Comparison of ENCODE assay signal across 10 mouse cellular contexts in the genomic region with DNA sequence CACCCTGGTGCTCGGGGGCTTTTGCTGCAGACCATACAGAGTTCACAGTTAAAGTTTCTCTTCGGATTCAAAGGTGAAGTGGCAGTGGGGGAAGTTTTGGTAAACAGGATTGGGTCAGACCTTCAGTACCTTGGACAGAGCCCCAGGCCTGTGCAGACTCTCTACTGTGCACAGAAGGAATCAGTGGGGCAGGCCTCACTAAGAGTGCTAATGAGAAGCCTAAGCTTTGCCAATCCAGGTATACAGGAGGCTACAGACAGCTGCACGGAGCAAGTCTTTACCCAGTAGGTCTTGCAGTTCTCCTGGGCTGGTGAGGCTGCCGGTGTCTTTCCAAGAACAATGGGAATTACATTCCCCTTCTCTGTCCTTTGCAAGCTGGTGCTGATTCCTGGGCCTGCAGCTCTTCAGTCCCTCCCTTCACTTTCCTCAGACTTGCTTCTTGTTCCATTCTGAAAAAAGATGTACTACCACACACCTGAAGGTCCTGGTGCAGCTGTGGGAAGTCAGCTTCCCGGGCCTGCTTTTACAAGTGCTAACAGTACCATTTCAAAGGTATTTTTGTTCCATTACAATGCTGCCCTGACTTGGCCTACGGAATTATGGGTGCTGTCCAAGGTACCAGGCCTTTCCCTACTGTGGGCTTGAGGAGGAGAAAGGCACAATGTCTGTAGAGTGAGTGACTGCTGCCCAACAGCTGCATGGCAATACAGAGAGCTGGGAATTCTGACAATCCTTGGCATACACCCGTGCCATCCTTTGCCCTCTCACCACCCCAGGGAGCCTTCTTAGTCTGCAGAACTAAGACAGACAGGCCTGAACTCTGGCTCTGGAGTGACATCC.
A peak's percentile ranks its signal among the peaks of the same experiment; 100 is the strongest.
DNase-seq lines count a peak whose midpoint lies in the region; ATAC-seq and TF ChIP-seq lines count a peak whose summit lies in the region.
"Had no signal": no experiment of that assay in that cellular context is flagged by ENCODE, and none has a peak within 500 bp of the region (broad histone marks: within the 10 kb centered on the region; RNA-seq: fewer than 3 reads in every experiment).

No protein-coding gene starts in this region.

- H3ac ChIP-seq in myocyte (ENCODE audit: control insufficient read depth, insufficient read length), result no peak overlapping the region

- peak; percentile 62 for DNase-seq in forebrain, embryonic 11.5 days (ENCODE audit: low spot score)
- no peak for DNase-seq in forebrain, embryonic 10.5 days (ENCODE audit: extremely low spot score, low spot score)
- peak; percentile 25 for DNase-seq in midbrain, embryonic 10.5 days (ENCODE audit: low spot score)
- DNase-seq in embryo, embryonic 10.5 days (ENCODE audit: low spot score), result peak; percentile 68
- DNase-seq in gastrocnemius, postnatal 10 days, result no peak

- no peak overlapping the region for H3K9ac ChIP-seq in forebrain, embryonic 11.5 days (ENCODE audit: low read length)
- H3K9ac ChIP-seq in midbrain, embryonic 13.5 days (replicated peaks), result no peak overlapping the region
- no peak overlapping the region for H3K9ac ChIP-seq in forebrain, embryonic 13.5 days
- H3K9ac ChIP-seq: midbrain, embryonic 12.5 days had no signal

- no peak overlapping the region for H3K4me2 ChIP-seq in forebrain, embryonic 11.5 days (ENCODE audit: low read depth, low read length, severe bottlenecking)
- no peak overlapping the region for H3K4me2 ChIP-seq in midbrain, embryonic 13.5 days (replicated peaks)
- H3K4me2 ChIP-seq in myocyte (ENCODE audit: low read depth), result no peak overlapping the region
- H3K4me2 ChIP-seq in forebrain, embryonic 13.5 days, result no peak overlapping the region
- H3K4me2 ChIP-seq: midbrain, embryonic 12.5 days had no signal

- 51% methylated on average over 7 of the region's 7 CpGs for WGBS in forebrain, embryonic 11.5 days
- 50% methylated on average over 7 of the region's 7 CpGs for WGBS in forebrain, embryonic 10.5 days
- 49% methylated on average over 7 of the region's 7 CpGs for WGBS in midbrain, embryonic 10.5 days
- WGBS in midbrain, embryonic 13.5 days, result 58% methylated on average over 7 of the region's 7 CpGs
- 53% methylated on average over 7 of the region's 7 CpGs for WGBS in forebrain, embryonic 13.5 days

- TF ChIP-seq POLR2A in myocyte (IDR thresholded peaks at IDR 0.05; ENCODE audit: insufficient read length, low read depth), result no peak

- no peaks in the 10 kb centered on the region for H3K9me3 ChIP-seq in forebrain, embryonic 11.5 days (ENCODE audit: control insufficient read depth, low read length)
- H3K9me3 ChIP-seq in forebrain, embryonic 10.5 days, result no peaks in the 10 kb centered on the region
- no peaks in the 10 kb centered on the region for H3K9me3 ChIP-seq in midbrain, embryonic 10.5 days (replicated peaks)
- no peaks in the 10 kb centered on the region for H3K9me3 ChIP-seq in midbrain, embryonic 13.5 days
- no peaks in the 10 kb centered on the region for H3K9me3 ChIP-seq in forebrain, embryonic 13.5 days (replicated peaks)
- H3K9me3 ChIP-seq: midbrain, embryonic 12.5 days had no signal

- H3K4me3 ChIP-seq in forebrain, embryonic 11.5 days (ENCODE audit: low read depth, low read length), result no peak overlapping the region
- no peak overlapping the region for H3K4me3 ChIP-seq in forebrain, embryonic 10.5 days
- no peak overlapping the region for H3K4me3 ChIP-seq in midbrain, embryonic 10.5 days
- H3K4me3 ChIP-seq in midbrain, embryonic 13.5 days (replicated peaks), result no peak overlapping the region
- H3K4me3 ChIP-seq in myocyte, result no peak overlapping the region
- H3K4me3 ChIP-seq in forebrain, embryonic 13.5 days, result no peak overlapping the region
- H3K4me3 ChIP-seq: layer of hippocampus, adult 2 months; midbrain, embryonic 12.5 days had no signal

- no peaks in the 10 kb centered on the region for H3K36me3 ChIP-seq in forebrain, embryonic 11.5 days (ENCODE audit: control insufficient read depth, insufficient read depth, low read length)
- H3K36me3 ChIP-seq in forebrain, embryonic 10.5 days (replicated peaks), result peaks cover 14% of the 10 kb centered on the region
- H3K36me3 ChIP-seq in midbrain, embryonic 10.5 days, result peaks cover 24% of the 10 kb centered on the region
- H3K36me3 ChIP-seq in midbrain, embryonic 13.5 days, result peaks cover 70% of the 10 kb centered on the region
- H3K36me3 ChIP-seq in myocyte (ENCODE audit: control insufficient read depth, insufficient read depth), result no peaks in the 10 kb centered on the region
- H3K36me3 ChIP-seq in forebrain, embryonic 13.5 days (ENCODE audit: poor library complexity, severe bottlenecking), result peaks cover 25% of the 10 kb centered on the region

- H3K4me1 ChIP-seq in forebrain, embryonic 11.5 days (replicated peaks; ENCODE audit: control insufficient read depth, insufficient read depth, low read length), result no peaks in the 10 kb centered on the region
- H3K4me1 ChIP-seq in forebrain, embryonic 10.5 days, result no peaks in the 10 kb centered on the region
- H3K4me1 ChIP-seq in midbrain, embryonic 10.5 days, result no peaks in the 10 kb centered on the region
- no peaks in the 10 kb centered on the region for H3K4me1 ChIP-seq in midbrain, embryonic 13.5 days (replicated peaks)
- no peaks in the 10 kb centered on the region for H3K4me1 ChIP-seq in forebrain, embryonic 13.5 days
- H3K4me1 ChIP-seq: midbrain, embryonic 12.5 days had no signal

- no peaks in the 10 kb centered on the region for H3K27me3 ChIP-seq in forebrain, embryonic 11.5 days (ENCODE audit: control insufficient read depth, insufficient read depth, low read length)
- H3K27me3 ChIP-seq in forebrain, embryonic 10.5 days (ENCODE audit: poor library complexity, severe bottlenecking), result no peaks in the 10 kb centered on the region
- no peaks in the 10 kb centered on the region for H3K27me3 ChIP-seq in midbrain, embryonic 10.5 days (ENCODE audit: low read depth, poor library complexity, severe bottlenecking)
- H3K27me3 ChIP-seq in midbrain, embryonic 13.5 days, result no peaks in the 10 kb centered on the region
- H3K27me3 ChIP-seq in myocyte (ENCODE audit: control insufficient read depth, insufficient read depth, insufficient read length), result no peaks in the 10 kb centered on the region
- H3K27me3 ChIP-seq in forebrain, embryonic 13.5 days, result no peaks in the 10 kb centered on the region
- H3K27me3 ChIP-seq: midbrain, embryonic 12.5 days had no signal

- no peak for ATAC-seq in forebrain, embryonic 11.5 days (replicated peaks; ENCODE audit: low FRiP score)
- ATAC-seq in midbrain, embryonic 13.5 days, result no peak
- no peak for ATAC-seq in forebrain, embryonic 13.5 days

- no peaks in the 10 kb centered on the region for H3K79me2 ChIP-seq in myocyte (ENCODE audit: control insufficient read depth, insufficient read depth)

- no peak overlapping the region for H3K27ac ChIP-seq in forebrain, embryonic 11.5 days (ENCODE audit: low read depth, low read length)
- no peak overlapping the region for H3K27ac ChIP-seq in forebrain, embryonic 10.5 days
- H3K27ac ChIP-seq in midbrain, embryonic 10.5 days (replicated peaks), result no peak overlapping the region
- no peak overlapping the region for H3K27ac ChIP-seq in midbrain, embryonic 13.5 days
- H3K27ac ChIP-seq in forebrain, embryonic 13.5 days, result no peak overlapping the region
- H3K27ac ChIP-seq: layer of hippocampus, adult 2 months; midbrain, embryonic 12.5 days had no signal

TF ChIP-seq in myocyte, 11 proteins besides CTCF, POLR2A, EP300 and RAD21:
- TF ChIP-seq MYOD1 (IDR thresholded peaks at IDR 0.05; ENCODE audit: control insufficient read depth in 1 of 3, insufficient read length in 2 of 3, low read depth in 2 of 3), result no peak
- TF ChIP-seq REST (IDR thresholded peaks at IDR 0.05; ENCODE audit: insufficient read depth, insufficient read length), result peak; percentile 84

Comparison
In these comparisons a context has a peak if more than half of its experiments do, and no peak if none do; other contexts are left out.
1. DNase-seq: peak in forebrain, embryonic 11.5 days (single experiment), midbrain, embryonic 10.5 days (single experiment) and embryo, embryonic 10.5 days (single experiment); none in forebrain, embryonic 10.5 days (single experiment) and gastrocnemius, postnatal 10 days (single experiment).